Mouse (Mus musculus) olfactory bulb, adult 2 months (tissue): ENCODE measurements around the gene Cdkl5. TPM values are rescaled to one million over a fixed set of nuclear protein-coding genes. Genes with fewer than 3 reads are reported as not detected.

ENCODE experiments used
- H3K27ac ChIP-seq: fragments of 200-500 bp; 2 replicates; pipeline ENCODE4 v1.5.1; 2012; ENCODE audit warnings: low read depth, low read length; ENCODE audit not compliant: insufficient read depth
- H3K4me1 ChIP-seq: fragments of 200-500 bp; 2 replicates; pipeline ENCODE4 v1.6.1; 2012; ENCODE audit warnings: low read length; ENCODE audit not compliant: control insufficient read depth, insufficient read depth
- H3K4me3 ChIP-seq: fragments of 200-500 bp; 2 replicates; pipeline ENCODE4 v1.5.1; 2012; ENCODE audit warnings: mild to moderate bottlenecking, low read depth, low read length, moderate library complexity; ENCODE audit not compliant: insufficient read depth
- CTCF ChIP-seq: fragments of 200-500 bp; IDR thresholded peaks from 2 replicates; pipeline ENCODE4 v1.5.1; 2012; ENCODE audit warnings: low read depth, mild to moderate bottlenecking, low read length, moderate library complexity; ENCODE audit not compliant: insufficient read depth
- POLR2A ChIP-seq: fragments of 200-500 bp; IDR thresholded peaks from 2 replicates; pipeline ENCODE4 v1.6.1; 2012; ENCODE audit warnings: mild to moderate bottlenecking, low read depth, low read length, moderate library complexity; ENCODE audit not compliant: insufficient read depth
- WGBS: fragments of 180-500 bp; shearing (Covaris S2); methylation state at CpG from one replicate; pipeline ENCODE4 v1.1.7; 2018; 5-methylcytosine and 5-hydroxymethylcytosine counted together
- polyA plus RNA-seq: library from polyadenylated mRNA; stranded (reverse); fragments of >200 nt; gene quantifications from 2 replicates; pipeline ENCODE4 v1.2.4, GENCODE M21; 2012; ENCODE audit warnings: low replicate concordance; ENCODE audit not compliant: missing spikeins, insufficient read depth, insufficient read length

The Cdkl5 gene
- not detected in 2 replicates for polyA plus RNA-seq

GRCm38 (mm10) chrX:160994543-160995121, at the start of gene Cdkl5:
Gene Cdkl5, minus strand, starts transcription at chrX:160994704.
- peak; percentile 37; the same call in 1 of the 2 replicates for TF ChIP-seq CTCF
- TF ChIP-seq POLR2A = peak; percentile 79
- no peaks in the 10 kb centered on the region for H3K4me1 ChIP-seq
- 21% methylated on average over 53 of the region's 53 CpGs for WGBS
- H3K4me3 ChIP-seq = peak within 1 kb of the TSS; percentile 98
- H3K27ac ChIP-seq = peak within 1 kb of the TSS; percentile 56

- Histone ChIP-seq H3K4me1 (no peaks in the 10 kb centered on the region), H3K27ac (no peak overlapping the region), H3K4me3 (no peak overlapping the region)
- 43% methylated on average over 3 of the region's 3 CpGs for WGBS
- TF ChIP-seq CTCF (no peak), POLR2A (no peak)
These were observed 38.8 kb upstream of the Cdkl5 start for GRCm38 (mm10) chrX:161033235-161033803.

- Histone ChIP-seq H3K4me1 (no peaks in the 10 kb centered on the region), H3K27ac (no peak overlapping the region), H3K4me3 (no peak overlapping the region)
- 58% methylated on average over 2 of the region's 2 CpGs for WGBS
- TF ChIP-seq POLR2A = no peak
- no peak for TF ChIP-seq CTCF
These were observed 37.9 kb upstream of the Cdkl5 start for GRCm38 (mm10) chrX:161032423-161032822.

- Histone ChIP-seq H3K4me1 (no peaks in the 10 kb centered on the region), H3K4me3 (no peak overlapping the region), H3K27ac (no peak overlapping the region)
- TF ChIP-seq CTCF (no peak), POLR2A (no peak)
These were observed 35.7 kb upstream of the Cdkl5 start for GRCm38 (mm10) chrX:161030233-161030632.

GRCm38 (mm10) chrX:161024475-161024874, 30.0 kb upstream of the Cdkl5 start:
- no peak for TF ChIP-seq POLR2A
- TF ChIP-seq CTCF = no peak
- Histone ChIP-seq H3K27ac (no peak overlapping the region), H3K4me3 (no peak overlapping the region), H3K4me1 (no peaks in the 10 kb centered on the region)
- WGBS = 76% methylated on average over 2 of the region's 2 CpGs

GRCm38 (mm10) chrX:161021548-161021947, 27.0 kb upstream of the Cdkl5 start:
- H3K27ac ChIP-seq = no peak overlapping the region
- no peaks in the 10 kb centered on the region for H3K4me1 ChIP-seq
- H3K4me3 ChIP-seq = no peak overlapping the region
- TF ChIP-seq POLR2A (no peak), CTCF (no peak)
- 81% methylated on average over 7 of the region's 7 CpGs for WGBS

- TF ChIP-seq CTCF = no peak
- TF ChIP-seq POLR2A = no peak
- no peak overlapping the region for H3K4me3 ChIP-seq
- WGBS = 79% methylated on average over 1 of the region's 1 CpGs
- no peak overlapping the region for H3K27ac ChIP-seq
- H3K4me1 ChIP-seq = no peaks in the 10 kb centered on the region
These were observed 23.7 kb upstream of the Cdkl5 start for GRCm38 (mm10) chrX:161018179-161018578.

GRCm38 (mm10) chrX:161006272-161006671, 11.8 kb upstream of the Cdkl5 start:
- no peak for TF ChIP-seq POLR2A
- TF ChIP-seq CTCF = no peak
- Histone ChIP-seq H3K4me1 (no peaks in the 10 kb centered on the region), H3K27ac (no peak overlapping the region), H3K4me3 (no peak overlapping the region)
- 96% methylated on average over 1 of the region's 1 CpGs for WGBS

GRCm38 (mm10) chrX:160996051-160996450, 1.5 kb upstream of the Cdkl5 start:
- Histone ChIP-seq H3K4me1 (no peaks in the 10 kb centered on the region), H3K27ac (no peak overlapping the region), H3K4me3 (no peak overlapping the region)
- 29% methylated on average over 5 of the region's 5 CpGs for WGBS
- TF ChIP-seq CTCF (no peak), POLR2A (no peak)
